Mouse (Mus musculus): ENCODE results near the gene Hmx2. TPM values are rescaled to one million over a fixed set of nuclear protein-coding genes. Genes with fewer than 3 reads are reported as not detected.

Gene Hmx2
- polyA plus RNA-seq, 1 experiment from 2014 or later, result 0.61 TPM

GRCm38 (mm10) chr7:131544871-131545270 lies 3.7 kb upstream of the Hmx2 start:
- 3% methylated on average over 5 of the region's 5 CpGs for WGBS

GRCm38 (mm10) chr7:131545701-131546385 lies 2.7 kb upstream of the Hmx2 start:
- peaks cover 94% of the 10 kb centered on the region for H3K27me3 ChIP-seq (ENCODE audit: control insufficient read depth, insufficient read depth, low read length)
- DNase-seq (ENCODE audit: low spot score), result no peak
- ATAC-seq (replicated peaks; ENCODE audit: low FRiP score), result no peak
- no peak overlapping the region for H3K4me2 ChIP-seq (ENCODE audit: low read depth, low read length, severe bottlenecking)
- no peaks in the 10 kb centered on the region for H3K36me3 ChIP-seq (ENCODE audit: control insufficient read depth, insufficient read depth, low read length)
- 1% methylated on average over 13 of the region's 13 CpGs for WGBS
- peaks cover 22% of the 10 kb centered on the region for H3K4me1 ChIP-seq (replicated peaks; ENCODE audit: control insufficient read depth, insufficient read depth, low read length)
- no peaks in the 10 kb centered on the region for H3K9me3 ChIP-seq (ENCODE audit: control insufficient read depth, low read length)
- H3K27ac ChIP-seq (ENCODE audit: low read depth, low read length), result no peak overlapping the region
- no peak overlapping the region for H3K4me3 ChIP-seq (ENCODE audit: low read depth, low read length)
- H3K9ac ChIP-seq (ENCODE audit: low read length), result no peak overlapping the region

More at GRCm38 (mm10) chr7:131544871-131545270, 3.7 kb upstream of the Hmx2 start:
- Histone ChIP-seq H3K9ac (ENCODE audit: low read length) (no peak overlapping the region), H3K4me3 (ENCODE audit: low read depth, low read length) (no peak overlapping the region), H3K4me1 (replicated peaks; ENCODE audit: control insufficient read depth, insufficient read depth, low read length) (peaks cover 22% of the 10 kb centered on the region), H3K27ac (ENCODE audit: low read depth, low read length) (no peak overlapping the region), H3K27me3 (ENCODE audit: control insufficient read depth, insufficient read depth, low read length) (peaks cover 94% of the 10 kb centered on the region), H3K9me3 (ENCODE audit: control insufficient read depth, low read length) (no peaks in the 10 kb centered on the region), H3K36me3 (ENCODE audit: control insufficient read depth, insufficient read depth, low read length) (no peaks in the 10 kb centered on the region), H3K4me2 (ENCODE audit: low read depth, low read length, severe bottlenecking) (no peak overlapping the region)
- no peak for ATAC-seq (replicated peaks; ENCODE audit: low FRiP score)
- DNase-seq (ENCODE audit: low spot score), result no peak

- Histone ChIP-seq H3K9ac (ENCODE audit: low read length) (no peak overlapping the region), H3K27ac (ENCODE audit: low read depth, low read length) (no peak overlapping the region), H3K27me3 (ENCODE audit: control insufficient read depth, insufficient read depth, low read length) (peaks cover 94% of the 10 kb centered on the region), H3K9me3 (ENCODE audit: control insufficient read depth, low read length) (no peaks in the 10 kb centered on the region), H3K4me1 (replicated peaks; ENCODE audit: control insufficient read depth, insufficient read depth, low read length) (peaks cover 22% of the 10 kb centered on the region), H3K36me3 (ENCODE audit: control insufficient read depth, insufficient read depth, low read length) (no peaks in the 10 kb centered on the region), H3K4me3 (ENCODE audit: low read depth, low read length) (no peak overlapping the region), H3K4me2 (ENCODE audit: low read depth, low read length, severe bottlenecking) (no peak overlapping the region)
- DNase-seq (ENCODE audit: low spot score) (no peak), ATAC-seq (replicated peaks; ENCODE audit: low FRiP score) (no peak)
- WGBS, result 9% methylated on average over 2 of the region's 2 CpGs
Observed at GRCm38 (mm10) chr7:131546423-131546822, 2.1 kb upstream of the Hmx2 start.

- H3K27ac ChIP-seq (ENCODE audit: low read depth, low read length), result no peak overlapping the region
Observed at GRCm38 (mm10) chr7:131547481-131547880, 1.1 kb upstream of the Hmx2 start.

GRCm38 (mm10) chr7:131551471-131551870 lies 2.9 kb downstream of the Hmx2 start:
- Histone ChIP-seq H3K36me3 (ENCODE audit: control insufficient read depth, insufficient read depth, low read length) (no peaks in the 10 kb centered on the region), H3K4me1 (replicated peaks; ENCODE audit: control insufficient read depth, insufficient read depth, low read length) (peaks cover 17% of the 10 kb centered on the region), H3K4me3 (ENCODE audit: low read depth, low read length) (no peak overlapping the region), H3K9me3 (ENCODE audit: control insufficient read depth, low read length) (no peaks in the 10 kb centered on the region), H3K27ac (ENCODE audit: low read depth, low read length) (no peak overlapping the region), H3K27me3 (ENCODE audit: control insufficient read depth, insufficient read depth, low read length) (peaks cover 96% of the 10 kb centered on the region), H3K9ac (ENCODE audit: low read length) (no peak overlapping the region), H3K4me2 (ENCODE audit: low read depth, low read length, severe bottlenecking) (no peak overlapping the region)
- no peak for DNase-seq (ENCODE audit: low spot score)
- WGBS, result 1% methylated on average over 4 of the region's 4 CpGs
- ATAC-seq (replicated peaks; ENCODE audit: low FRiP score), result no peak

More at GRCm38 (mm10) chr7:131547481-131547880, 1.1 kb upstream of the Hmx2 start:
- H3K4me3 ChIP-seq (ENCODE audit: low read depth, low read length), result no peak overlapping the region
- no peak overlapping the region for H3K9ac ChIP-seq (ENCODE audit: low read length)
- WGBS, result 3% methylated on average over 5 of the region's 5 CpGs
- DNase-seq (ENCODE audit: low spot score), result no peak
- peaks cover 94% of the 10 kb centered on the region for H3K27me3 ChIP-seq (ENCODE audit: control insufficient read depth, insufficient read depth, low read length)
- H3K4me2 ChIP-seq (ENCODE audit: low read depth, low read length, severe bottlenecking), result no peak overlapping the region
- no peak for ATAC-seq (replicated peaks; ENCODE audit: low FRiP score)
- no peaks in the 10 kb centered on the region for H3K36me3 ChIP-seq (ENCODE audit: control insufficient read depth, insufficient read depth, low read length)
- no peaks in the 10 kb centered on the region for H3K9me3 ChIP-seq (ENCODE audit: control insufficient read depth, low read length)
- peaks cover 21% of the 10 kb centered on the region; the same call in 1 of the 2 replicates for H3K4me1 ChIP-seq (replicated peaks; ENCODE audit: control insufficient read depth, insufficient read depth, low read length)

GRCm38 (mm10) chr7:131551931-131552741 lies 3.6 kb downstream of the Hmx2 start:
- Histone ChIP-seq H3K27me3 (ENCODE audit: control insufficient read depth, insufficient read depth, low read length) (peaks cover 96% of the 10 kb centered on the region), H3K4me2 (ENCODE audit: low read depth, low read length, severe bottlenecking) (no peak overlapping the region), H3K4me1 (replicated peaks; ENCODE audit: control insufficient read depth, insufficient read depth, low read length) (peaks cover 17% of the 10 kb centered on the region), H3K4me3 (ENCODE audit: low read depth, low read length) (no peak overlapping the region), H3K27ac (ENCODE audit: low read depth, low read length) (no peak overlapping the region), H3K9me3 (ENCODE audit: control insufficient read depth, low read length) (no peaks in the 10 kb centered on the region), H3K9ac (ENCODE audit: low read length) (no peak overlapping the region), H3K36me3 (ENCODE audit: control insufficient read depth, insufficient read depth, low read length) (no peaks in the 10 kb centered on the region)
- DNase-seq (ENCODE audit: low spot score), result peak; percentile 63
- ATAC-seq (replicated peaks; ENCODE audit: low FRiP score), result no peak
- WGBS, result under 1% methylated on average over 42 of the region's 42 CpGs

- H3K27me3 ChIP-seq (ENCODE audit: control insufficient read depth, insufficient read depth, low read length), result peaks cover 96% of the 10 kb centered on the region
- H3K9ac ChIP-seq (ENCODE audit: low read length), result no peak overlapping the region
- no peak overlapping the region for H3K27ac ChIP-seq (ENCODE audit: low read depth, low read length)
- H3K4me2 ChIP-seq (ENCODE audit: low read depth, low read length, severe bottlenecking), result no peak overlapping the region
- 0% methylated on average over 5 of the region's 5 CpGs for WGBS
- H3K4me1 ChIP-seq (replicated peaks; ENCODE audit: control insufficient read depth, insufficient read depth, low read length), result peaks cover 17% of the 10 kb centered on the region
- ATAC-seq (replicated peaks; ENCODE audit: low FRiP score) (no peak), DNase-seq (ENCODE audit: low spot score) (no peak)
- no peak overlapping the region for H3K4me3 ChIP-seq (ENCODE audit: low read depth, low read length)
- H3K36me3 ChIP-seq (ENCODE audit: control insufficient read depth, insufficient read depth, low read length), result no peaks in the 10 kb centered on the region
- H3K9me3 ChIP-seq (ENCODE audit: control insufficient read depth, low read length), result no peaks in the 10 kb centered on the region
Observed at GRCm38 (mm10) chr7:131552781-131553180, 4.2 kb downstream of the Hmx2 start.

- Histone ChIP-seq H3K4me1 (replicated peaks; ENCODE audit: control insufficient read depth, insufficient read depth, low read length) (peaks cover 17% of the 10 kb centered on the region), H3K27me3 (ENCODE audit: control insufficient read depth, insufficient read depth, low read length) (peaks cover 95% of the 10 kb centered on the region), H3K9ac (ENCODE audit: low read length) (no peak overlapping the region), H3K9me3 (ENCODE audit: control insufficient read depth, low read length) (no peaks in the 10 kb centered on the region), H3K36me3 (ENCODE audit: control insufficient read depth, insufficient read depth, low read length) (no peaks in the 10 kb centered on the region), H3K4me2 (ENCODE audit: low read depth, low read length, severe bottlenecking) (peak overlapping the region; percentile 56), H3K4me3 (ENCODE audit: low read depth, low read length) (peak overlapping the region; percentile 33), H3K27ac (ENCODE audit: low read depth, low read length) (no peak overlapping the region)
- peak; percentile 72 for DNase-seq (ENCODE audit: low spot score)
- peak; percentile 59 for ATAC-seq (replicated peaks; ENCODE audit: low FRiP score)
- under 1% methylated on average over 38 of the region's 39 CpGs for WGBS
Observed at GRCm38 (mm10) chr7:131553771-131554175, 5.2 kb downstream of the Hmx2 start.

Measured in forebrain, embryonic 11.5 days (tissue).